Mouse (Mus musculus) spleen, adult 2 months (tissue): ENCODE measurements at regions not wholly inside any gene's neighbourhood (a gene's known extent, or its start where the extent isn't known, plus 50 kb on each side); places are given as distances from the start of the nearest gene placed in this dataset.

Experiments used
- DNase-seq, 2 experiments: peaks; one replicate each; pipeline versions ENCODE4 v3.0.0 to v3.0.0-alpha.2; 2012 to 2021; ENCODE audit warnings: low spot score in 2 of 2, low read depth in 1 of 2
- H3K27ac ChIP-seq: fragments of 200-500 bp; 2 replicates; pipeline ENCODE4 v1.5.1; 2012; ENCODE audit warnings: low read length, inconsistent platforms; ENCODE audit not compliant: insufficient read depth
- H3K27me3 ChIP-seq: fragments of 200-500 bp; 2 replicates; pipeline ENCODE4 v1.6.1; 2012; ENCODE audit warnings: mild to moderate bottlenecking, moderate library complexity, low read length, inconsistent platforms; ENCODE audit not compliant: control insufficient read depth, insufficient read depth
- H3K36me3 ChIP-seq: fragments of 200-500 bp; 2 replicates; pipeline ENCODE4 v1.6.1; 2012; ENCODE audit warnings: mild to moderate bottlenecking, low read length, inconsistent platforms; ENCODE audit not compliant: control insufficient read depth, insufficient read depth
- H3K4me1 ChIP-seq: fragments of 200-500 bp; 2 replicates; pipeline ENCODE4 v1.6.1; 2011; ENCODE audit warnings: inconsistent platforms; ENCODE audit not compliant: control insufficient read depth, insufficient read depth, insufficient read length
- H3K4me3 ChIP-seq: fragments of 200-500 bp; 2 replicates; pipeline ENCODE4 v1.5.1; 2011; ENCODE audit warnings: mild to moderate bottlenecking, inconsistent platforms; ENCODE audit not compliant: insufficient read depth, insufficient read length; ENCODE audit errors: extremely low read depth
- CTCF ChIP-seq: fragments of 200-500 bp; IDR thresholded peaks from 2 replicates; pipeline ENCODE4 v1.5.1; 2011; ENCODE audit warnings: mild to moderate bottlenecking, inconsistent platforms; ENCODE audit not compliant: insufficient read depth, insufficient read length, insufficient replicate concordance; ENCODE audit errors: extremely low read depth
- POLR2A ChIP-seq: fragments of 200-500 bp; IDR thresholded peaks from 2 replicates; pipeline ENCODE4 v1.6.1; 2011; ENCODE audit warnings: low read depth, low read length, inconsistent platforms
- WGBS: fragments of 180-500 bp; shearing (Covaris S2); methylation state at CpG from one replicate; pipeline ENCODE4 v1.1.7; 2018; 5-methylcytosine and 5-hydroxymethylcytosine counted together

- H3K4me1 ChIP-seq, result no peaks in the 10 kb centered on the region
- no peak for DNase-seq
- H3K27me3 ChIP-seq, result no peaks in the 10 kb centered on the region
- H3K4me3 ChIP-seq, result no peak overlapping the region
- H3K27ac ChIP-seq, result no peak overlapping the region
- TF ChIP-seq CTCF (no peak), POLR2A (no peak)
- WGBS, result 58% methylated on average over 16 of the region's 16 CpGs
- H3K36me3 ChIP-seq, result no peaks in the 10 kb centered on the region
These were observed 213.7 kb downstream of the Rnf144b start for GRCm38 (mm10) chr13:47335996-47336684.

DNA sequence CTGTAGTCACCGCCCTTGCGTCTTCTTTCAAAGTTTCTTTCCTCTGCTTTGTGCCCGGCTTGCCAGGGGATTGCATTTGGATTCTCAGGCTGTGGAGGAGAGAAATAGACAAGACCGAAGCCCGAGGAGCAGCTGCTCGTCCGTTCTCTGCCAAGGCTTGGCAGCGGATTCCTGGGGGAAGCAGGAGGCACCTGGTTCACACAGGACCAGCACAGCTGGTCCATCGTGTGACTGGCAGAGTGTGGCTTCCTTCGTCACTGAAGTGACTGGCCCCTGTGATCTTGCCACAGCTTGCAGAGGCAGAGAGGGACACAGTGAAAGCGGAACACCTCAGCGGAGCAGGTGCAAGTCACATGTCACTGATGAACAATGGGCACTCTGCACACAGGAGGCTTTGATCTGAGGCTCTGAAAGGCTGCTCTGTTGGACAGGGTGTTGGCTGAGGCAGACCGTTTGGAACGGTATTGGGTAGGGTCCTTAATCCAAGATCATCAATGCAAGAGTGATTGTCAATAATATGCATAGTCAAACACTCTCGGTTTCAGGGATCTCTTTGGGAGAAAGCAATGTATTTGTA, 214.5 kb downstream of the Rnf144b start:
- no peak for TF ChIP-seq POLR2A
- TF ChIP-seq CTCF, result no peak
- no peaks in the 10 kb centered on the region for H3K4me1 ChIP-seq
- H3K27me3 ChIP-seq, result no peaks in the 10 kb centered on the region
- no peaks in the 10 kb centered on the region for H3K36me3 ChIP-seq
- WGBS, result 90% methylated on average over 15 of the region's 15 CpGs
- no peak overlapping the region for H3K4me3 ChIP-seq
- DNase-seq, result no peak
- H3K27ac ChIP-seq, result no peak overlapping the region

GRCm38 (mm10) chr13:47339411-47339810, 217.0 kb downstream of the Rnf144b start:
- Histone ChIP-seq H3K4me1 (no peaks in the 10 kb centered on the region), H3K4me3 (no peak overlapping the region), H3K36me3 (no peaks in the 10 kb centered on the region), H3K27ac (no peak overlapping the region), H3K27me3 (no peaks in the 10 kb centered on the region)
- no peak for DNase-seq
- WGBS, result 81% methylated on average over 5 of the region's 5 CpGs
- TF ChIP-seq CTCF (no peak), POLR2A (no peak)

DNA sequence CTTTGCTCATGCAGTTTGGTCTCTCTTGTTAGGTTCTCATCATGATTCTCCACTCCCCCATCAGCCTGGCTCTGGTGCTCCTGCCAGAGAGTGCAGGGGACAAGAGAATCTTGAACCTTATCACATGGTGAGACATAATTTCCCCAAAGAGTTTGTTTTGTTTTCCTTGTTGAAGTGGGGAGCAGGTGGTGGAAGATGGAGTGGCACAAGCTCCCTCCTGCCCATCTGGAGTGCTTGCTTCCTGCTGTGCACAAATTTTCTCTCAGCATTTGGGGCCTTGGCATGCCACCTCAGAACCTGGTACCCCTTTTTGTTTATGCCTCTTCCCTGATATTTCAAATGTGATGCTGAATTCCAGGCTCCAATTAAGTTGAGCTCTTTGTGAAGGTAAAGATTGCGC, 219.9 kb downstream of the Rnf144b start:
- 96% methylated on average over 1 of the region's 1 CpGs for WGBS
- Histone ChIP-seq H3K36me3 (no peaks in the 10 kb centered on the region), H3K27me3 (no peaks in the 10 kb centered on the region), H3K4me1 (no peaks in the 10 kb centered on the region), H3K27ac (no peak overlapping the region), H3K4me3 (no peak overlapping the region)
- no peak for TF ChIP-seq CTCF
- TF ChIP-seq POLR2A, result no peak
- no peak for DNase-seq

GRCm38 (mm10) chr13:47345576-47345975, 223.1 kb downstream of the Rnf144b start:
- no peak for TF ChIP-seq CTCF
- no peak for DNase-seq
- 41% methylated on average over 9 of the region's 9 CpGs for WGBS

DNA sequence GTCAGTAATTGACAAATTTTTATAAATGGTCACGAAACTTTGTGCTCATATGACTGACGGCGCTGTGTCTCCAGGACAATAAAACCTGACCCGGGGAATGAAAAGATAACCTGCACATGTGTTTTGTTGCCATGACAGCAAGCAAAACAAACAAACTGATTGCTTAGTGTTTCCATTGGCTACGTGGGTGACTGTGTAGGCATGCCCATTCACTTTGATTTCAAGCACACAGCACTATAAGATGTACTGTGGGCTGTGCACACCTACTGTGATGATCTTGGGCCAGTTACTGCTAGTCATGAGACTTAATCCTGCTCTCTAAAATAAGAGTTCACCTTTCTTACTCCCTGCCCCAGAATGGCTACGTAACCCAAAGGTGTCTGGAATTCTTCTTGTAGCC, 225.4 kb downstream of the Rnf144b start:
- Histone ChIP-seq H3K36me3 (no peaks in the 10 kb centered on the region), H3K27me3 (no peaks in the 10 kb centered on the region), H3K27ac (no peak overlapping the region), H3K4me3 (no peak overlapping the region), H3K4me1 (no peaks in the 10 kb centered on the region)
- WGBS, result 75% methylated on average over 6 of the region's 6 CpGs
- DNase-seq, result no peak
- TF ChIP-seq POLR2A (no peak), CTCF (no peak)

More at GRCm38 (mm10) chr13:47345576-47345975, 223.1 kb downstream of the Rnf144b start:
- Histone ChIP-seq H3K4me1 (no peaks in the 10 kb centered on the region), H3K27ac (no peak overlapping the region), H3K36me3 (no peaks in the 10 kb centered on the region), H3K4me3 (no peak overlapping the region), H3K27me3 (no peaks in the 10 kb centered on the region)

DNA sequence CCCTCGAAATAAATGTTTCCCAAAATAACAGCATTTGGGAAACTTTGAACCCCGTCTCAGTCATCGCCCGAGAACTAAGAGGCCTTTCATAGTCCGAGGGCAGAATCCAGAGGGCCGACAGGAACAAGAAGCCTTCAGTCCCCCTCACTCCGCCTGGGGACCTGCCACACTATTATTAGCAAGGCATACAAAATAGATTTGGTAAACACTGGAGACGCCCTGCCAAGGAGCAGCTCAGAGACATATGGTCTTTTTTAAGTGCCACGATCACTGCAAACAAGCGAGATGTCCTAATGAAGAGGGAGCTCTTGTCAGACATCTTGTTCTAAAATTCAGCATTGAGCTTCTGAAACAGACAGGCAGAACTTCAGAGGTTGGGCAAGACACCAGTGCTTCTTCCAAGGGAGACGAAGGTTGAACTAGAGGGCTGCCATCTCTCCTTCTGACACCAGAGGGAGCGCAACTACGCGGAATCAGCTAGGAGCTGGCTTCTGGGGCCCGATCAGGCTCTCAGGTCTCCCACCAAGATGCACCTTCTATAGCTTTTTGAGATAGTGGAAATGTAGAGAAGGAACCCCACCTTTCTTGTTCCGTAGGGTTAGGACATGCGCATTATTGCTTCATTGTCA, 226.2 kb downstream of the Rnf144b start:
- 55% methylated on average over 17 of the region's 17 CpGs for WGBS
- Histone ChIP-seq H3K4me1 (no peaks in the 10 kb centered on the region), H3K4me3 (no peak overlapping the region), H3K27ac (no peak overlapping the region), H3K27me3 (no peaks in the 10 kb centered on the region), H3K36me3 (no peaks in the 10 kb centered on the region)
- no peak for DNase-seq
- TF ChIP-seq CTCF, result no peak
- TF ChIP-seq POLR2A, result no peak
